Mouse (Mus musculus) cortical plate, adult 2 months (tissue): Measurements from ENCODE around the gene Ntm. TPM values are rescaled to one million over a fixed set of nuclear protein-coding genes. Genes with fewer than 3 reads are reported as not detected.

ENCODE experiments used
- H3K27ac ChIP-seq: fragments of 200-500 bp; 2 replicates; pipeline ENCODE4 v1.5.1; 2012; ENCODE audit warnings: low read length, control low read depth, inconsistent platforms; ENCODE audit not compliant: insufficient read depth
- H3K4me1 ChIP-seq: fragments of 200-500 bp; 2 replicates; pipeline ENCODE4 v1.6.1; 2011; ENCODE audit warnings: low read length; ENCODE audit not compliant: control insufficient read depth, insufficient read depth
- H3K4me3 ChIP-seq: fragments of 200-500 bp; 2 replicates; pipeline ENCODE4 v1.5.1; 2011; ENCODE audit warnings: mild to moderate bottlenecking, low read length, control low read depth; ENCODE audit not compliant: insufficient read depth
- CTCF ChIP-seq: fragments of 200-500 bp; IDR thresholded peaks from 2 replicates; pipeline ENCODE4 v1.5.1; 2011; ENCODE audit warnings: mild to moderate bottlenecking, control low read depth, low read length; ENCODE audit not compliant: insufficient read depth; ENCODE audit errors: extremely low read depth
- POLR2A ChIP-seq: fragments of 200-500 bp; IDR thresholded peaks from 2 replicates; pipeline ENCODE4 v1.6.1; 2011; ENCODE audit warnings: mild to moderate bottlenecking, low read length, control low read depth; ENCODE audit not compliant: insufficient read depth; ENCODE audit errors: extremely low read depth
- polyA plus RNA-seq: library from polyadenylated mRNA; depleted of rRNA; stranded (reverse); fragments of >200 nt; gene quantifications from 2 replicates; pipeline ENCODE4 v1.2.3, GENCODE M21; 2012

Gene Ntm
- polyA plus RNA-seq, 1 experiment: 169 TPM

GRCm38 (mm10) chr9:29859256-29860048 is 103.5 kb downstream of the Ntm start:
- H3K4me1 ChIP-seq: no peaks in the 10 kb centered on the region; the same call in 1 of the 2 replicates
- TF ChIP-seq CTCF (no peak), POLR2A (no peak)
- no peak overlapping the region for H3K27ac ChIP-seq
- H3K4me3 ChIP-seq: no peak overlapping the region

- no peak overlapping the region for H3K4me3 ChIP-seq
- TF ChIP-seq POLR2A: no peak
- no peak for TF ChIP-seq CTCF
- H3K4me1 ChIP-seq: no peaks in the 10 kb centered on the region; the same call in none of the 2 replicates
- no peak overlapping the region for H3K27ac ChIP-seq
These were observed 114.0 kb downstream of the Ntm start for GRCm38 (mm10) chr9:29848735-29849455.

GRCm38 (mm10) chr9:29837344-29837743 is 125.6 kb downstream of the Ntm start:
- TF ChIP-seq POLR2A (no peak), CTCF (no peak)
- Histone ChIP-seq H3K27ac (no peak overlapping the region), H3K4me3 (no peak overlapping the region), H3K4me1 (peaks cover 4% of the 10 kb centered on the region)

GRCm38 (mm10) chr9:29834911-29835310 is 128.0 kb downstream of the Ntm start:
- Histone ChIP-seq H3K4me1 (peaks cover 6% of the 10 kb centered on the region), H3K4me3 (no peak overlapping the region), H3K27ac (0 out of 2 replicates have a peak overlapping the region, but pooled peaks have one; percentile 24)
- TF ChIP-seq POLR2A: no peak
- no peak for TF ChIP-seq CTCF

GRCm38 (mm10) chr9:29833781-29834180 is 129.2 kb downstream of the Ntm start:
- H3K4me1 ChIP-seq: peaks cover 6% of the 10 kb centered on the region
- no peak overlapping the region for H3K4me3 ChIP-seq
- TF ChIP-seq CTCF (no peak), POLR2A (no peak)
- no peak overlapping the region for H3K27ac ChIP-seq

- Histone ChIP-seq H3K27ac (no peak overlapping the region), H3K4me1 (peaks cover 1% of the 10 kb centered on the region), H3K4me3 (no peak overlapping the region)
- TF ChIP-seq POLR2A (no peak), CTCF (no peak)
These were observed 135.7 kb downstream of the Ntm start for GRCm38 (mm10) chr9:29827240-29827660.

- TF ChIP-seq CTCF (no peak), POLR2A (no peak)
- Histone ChIP-seq H3K4me1 (peaks cover 2% of the 10 kb centered on the region; the same call in 1 of the 2 replicates), H3K4me3 (no peak overlapping the region), H3K27ac (no peak overlapping the region)
These were observed 137.7 kb downstream of the Ntm start for GRCm38 (mm10) chr9:29825236-29825635.

- Histone ChIP-seq H3K27ac (no peak overlapping the region), H3K4me1 (peaks cover 2% of the 10 kb centered on the region; the same call in 1 of the 2 replicates), H3K4me3 (no peak overlapping the region)
- TF ChIP-seq CTCF (no peak), POLR2A (no peak)
These were observed 139.2 kb downstream of the Ntm start for GRCm38 (mm10) chr9:29823716-29824115.

GRCm38 (mm10) chr9:29812685-29813084 is 150.3 kb downstream of the Ntm start:
- Histone ChIP-seq H3K4me3 (no peak overlapping the region), H3K4me1 (no peaks in the 10 kb centered on the region), H3K27ac (no peak overlapping the region)
- TF ChIP-seq CTCF: no peak
- no peak for TF ChIP-seq POLR2A
